Mouse (Mus musculus): Measurements from ENCODE around the gene Klk12.
A peak's percentile ranks its signal among the peaks of the same experiment; 100 is the strongest.

The Klk12 gene

DNA sequence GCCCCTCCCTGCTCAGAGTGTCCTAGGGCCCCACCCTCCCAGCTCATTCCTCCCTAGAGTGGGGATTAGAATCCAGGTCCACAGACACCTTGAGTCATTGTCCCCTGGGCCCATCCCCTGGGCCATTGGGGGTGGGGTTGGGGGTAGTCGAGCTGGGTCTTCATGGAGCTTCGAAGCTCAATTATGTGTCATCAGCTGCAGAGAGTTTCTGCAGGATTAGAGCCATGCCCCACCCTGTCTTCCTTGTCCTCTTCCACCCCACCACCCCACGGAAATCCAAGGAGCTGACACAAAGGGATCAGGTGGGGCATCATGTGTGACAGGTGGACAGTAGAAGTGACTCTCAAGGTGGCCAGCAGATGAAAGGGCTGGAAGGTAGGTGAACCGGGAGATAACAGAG lies at the start of gene Klk12:
Klk12 (plus strand) TSS at position 301 of the 400 bp plus-strand sequence.
- DNase-seq (ENCODE audit: low spot score): no peak

DNA sequence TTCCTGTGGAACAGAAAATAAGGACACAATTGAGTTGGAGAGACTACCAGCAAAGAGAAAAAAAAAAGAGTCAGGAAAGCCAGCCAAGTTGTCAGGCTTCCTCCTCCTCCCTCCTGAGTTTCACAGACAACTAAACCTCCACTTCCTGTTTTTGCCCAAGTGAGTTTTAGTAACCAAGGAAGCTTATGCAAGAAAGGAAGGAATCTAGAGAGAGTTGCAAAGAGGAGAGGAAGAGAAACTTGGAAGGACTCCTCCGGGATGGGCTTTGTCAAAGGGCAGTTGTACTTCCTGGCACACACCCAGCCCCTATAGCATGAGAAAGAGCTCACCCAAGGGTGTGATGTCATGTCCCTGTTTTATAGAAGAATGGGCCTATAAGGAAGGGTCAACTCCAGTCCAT lies 20.9 kb upstream of the Klk12 start:
- DNase-seq (ENCODE audit: low spot score): no peak

DNA sequence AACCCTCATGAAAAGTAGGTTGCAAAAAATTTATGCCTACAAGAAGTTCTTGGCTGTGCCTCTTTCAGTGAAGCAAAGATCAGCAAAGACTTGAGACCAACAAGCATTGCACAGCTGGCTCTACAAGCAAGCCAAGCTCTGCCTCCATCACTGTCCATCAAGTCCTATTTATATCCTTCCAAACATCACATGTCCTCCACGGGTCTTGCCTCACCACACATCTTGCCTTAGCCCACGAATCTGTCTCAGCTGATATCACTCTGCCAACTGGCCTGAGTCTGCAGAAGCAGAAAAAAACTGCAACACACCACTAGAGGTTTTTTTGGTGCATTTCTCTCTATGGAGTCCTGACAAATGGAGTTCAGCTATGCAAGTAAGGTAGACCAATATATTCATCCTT lies 15.9 kb upstream of the Klk12 start:
- no peak for DNase-seq (ENCODE audit: low spot score)

DNA sequence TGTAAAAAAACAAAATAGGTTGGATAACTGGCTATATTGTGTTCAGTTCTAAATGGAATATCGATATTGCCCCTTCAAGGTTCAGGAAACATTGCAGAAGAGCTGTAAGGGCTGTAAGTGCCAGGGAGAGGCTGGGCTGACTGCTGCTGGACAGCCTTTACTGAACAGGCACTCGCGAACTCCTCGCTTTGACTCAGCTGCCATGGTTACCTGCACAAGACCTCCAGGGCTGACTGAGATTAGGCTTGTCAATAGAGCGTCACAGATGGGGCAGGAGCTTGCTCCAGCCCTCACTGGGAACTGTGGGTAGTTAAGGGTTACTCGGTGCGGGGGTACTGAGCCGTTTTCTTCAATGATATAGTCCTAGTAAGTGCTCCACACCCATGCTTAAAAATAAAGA lies 2.2 kb upstream of the Klk12 start:
- no peak for DNase-seq (ENCODE audit: low spot score)

DNA sequence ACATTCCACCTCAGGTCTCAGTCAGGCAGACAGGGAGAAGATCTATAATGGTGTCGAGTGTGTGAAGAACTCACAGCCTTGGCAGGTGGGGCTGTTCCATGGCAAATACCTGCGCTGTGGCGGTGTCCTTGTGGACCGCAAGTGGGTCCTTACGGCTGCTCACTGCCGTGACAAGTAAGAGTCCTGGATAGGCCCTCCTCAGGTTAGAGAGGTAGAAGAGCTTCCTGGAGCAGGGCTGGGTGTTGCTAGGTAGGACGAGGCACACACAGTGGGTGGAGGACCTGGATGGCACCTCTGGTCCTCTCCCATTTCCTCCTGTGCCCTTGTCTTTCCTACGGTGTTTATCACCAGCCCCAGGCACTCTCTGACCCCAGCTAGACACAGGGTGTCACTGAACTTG lies 939 bp downstream of the Klk12 start:
- DNase-seq (ENCODE audit: low spot score): no peak

DNA sequence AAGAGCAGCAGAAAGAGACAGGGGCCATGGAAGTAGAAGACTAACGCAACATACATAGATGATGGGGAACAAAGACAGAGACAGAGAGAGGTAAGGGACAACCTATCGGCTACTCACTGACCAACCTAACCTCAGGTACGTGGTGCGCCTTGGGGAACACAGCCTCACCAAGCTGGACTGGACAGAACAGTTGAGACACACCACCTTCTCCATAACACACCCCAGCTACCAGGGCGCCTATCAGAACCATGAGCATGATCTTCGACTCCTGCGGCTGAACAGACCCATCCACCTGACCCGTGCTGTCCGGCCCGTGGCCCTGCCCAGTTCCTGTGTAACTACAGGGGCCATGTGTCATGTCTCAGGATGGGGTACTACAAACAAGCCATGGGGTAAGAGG lies 2.0 kb downstream of the Klk12 start:
- no peak for DNase-seq (ENCODE audit: low spot score)

DNA sequence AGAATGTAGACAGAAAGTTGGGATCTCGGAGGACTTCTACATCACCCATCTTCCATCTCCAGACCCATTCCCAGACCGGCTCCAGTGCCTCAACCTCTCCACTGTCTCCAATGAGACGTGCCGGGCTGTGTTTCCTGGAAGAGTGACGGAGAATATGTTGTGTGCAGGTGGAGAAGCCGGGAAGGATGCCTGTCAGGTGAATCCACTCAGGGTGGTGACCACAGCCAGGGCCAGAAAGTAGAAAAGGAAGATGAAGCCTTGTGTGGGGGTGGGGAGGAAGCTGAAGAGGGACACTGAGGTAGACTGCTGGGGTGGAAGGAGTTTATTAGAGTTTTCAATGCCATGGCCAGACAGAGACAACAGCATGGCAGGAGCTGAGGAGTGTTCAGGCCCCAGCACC lies 3.2 kb downstream of the Klk12 start:
- DNase-seq (ENCODE audit: low spot score): no peak

DNA sequence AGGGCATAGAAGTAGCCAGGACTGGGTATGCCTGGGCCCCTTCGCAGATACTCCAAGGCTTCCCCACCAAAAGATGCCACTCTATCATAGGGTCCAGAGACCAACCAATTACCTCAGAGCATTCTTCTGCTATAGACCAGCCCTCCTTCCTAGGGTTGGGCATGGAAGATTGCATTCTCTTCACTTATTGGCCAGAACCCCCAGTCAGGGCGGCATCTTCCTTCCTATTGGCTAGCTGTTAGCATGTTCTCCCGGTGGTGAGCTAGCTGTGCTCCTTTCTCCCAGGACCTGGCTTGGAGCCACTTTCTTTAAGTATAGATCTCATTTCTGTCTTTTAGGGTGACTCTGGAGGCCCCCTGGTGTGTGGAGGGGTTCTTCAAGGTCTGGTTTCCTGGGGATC lies 4.2 kb downstream of the Klk12 start:
- no peak for DNase-seq (ENCODE audit: low spot score)

DNA sequence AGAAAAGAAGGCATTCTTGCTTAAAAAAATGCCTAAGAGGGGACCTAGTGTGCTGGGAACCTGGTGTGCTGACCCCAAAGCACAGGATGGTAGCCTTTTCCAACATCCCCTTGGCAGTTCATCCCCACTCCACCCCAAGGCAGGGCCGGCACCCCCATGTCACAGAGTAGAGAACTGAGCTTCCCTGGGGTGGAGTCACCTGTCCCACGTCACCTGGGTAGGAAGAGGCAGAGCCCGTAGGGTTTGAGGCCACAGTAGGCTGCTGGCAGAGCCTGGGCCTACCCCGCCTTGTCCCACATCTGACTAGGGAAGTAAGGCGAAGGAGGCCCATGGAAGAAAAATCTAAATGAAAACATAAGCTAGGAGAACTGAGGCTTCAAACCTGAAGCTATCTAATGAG lies 5.7 kb downstream of the Klk12 start, which contains the start of gene Klk11:
Klk11 (plus strand) TSS at position 241 of the 400 bp plus-strand sequence.
- DNase-seq (ENCODE audit: low spot score): no peak

DNA sequence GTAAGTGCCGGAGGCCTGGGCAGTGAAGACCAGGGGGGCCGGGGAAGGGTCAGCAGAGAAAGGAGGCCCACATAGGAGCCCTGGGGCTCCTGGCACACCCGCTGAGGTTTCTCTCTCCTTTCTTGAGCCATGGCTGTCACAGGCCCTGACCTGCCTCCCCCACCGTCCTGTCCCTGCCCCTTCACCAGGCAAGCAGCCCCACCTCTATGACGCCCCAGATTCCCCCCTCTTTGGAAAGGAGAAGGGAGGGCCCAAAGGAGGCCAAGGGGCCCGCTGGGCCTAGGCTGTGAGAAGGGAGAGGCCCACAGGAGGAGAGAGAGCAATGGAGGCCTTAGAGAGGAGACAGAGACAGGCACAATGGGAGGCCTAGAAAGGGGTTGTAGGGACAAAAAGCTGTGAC lies 6.1 kb downstream of the Klk12 start:
- DNase-seq (ENCODE audit: low spot score): no peak

DNA sequence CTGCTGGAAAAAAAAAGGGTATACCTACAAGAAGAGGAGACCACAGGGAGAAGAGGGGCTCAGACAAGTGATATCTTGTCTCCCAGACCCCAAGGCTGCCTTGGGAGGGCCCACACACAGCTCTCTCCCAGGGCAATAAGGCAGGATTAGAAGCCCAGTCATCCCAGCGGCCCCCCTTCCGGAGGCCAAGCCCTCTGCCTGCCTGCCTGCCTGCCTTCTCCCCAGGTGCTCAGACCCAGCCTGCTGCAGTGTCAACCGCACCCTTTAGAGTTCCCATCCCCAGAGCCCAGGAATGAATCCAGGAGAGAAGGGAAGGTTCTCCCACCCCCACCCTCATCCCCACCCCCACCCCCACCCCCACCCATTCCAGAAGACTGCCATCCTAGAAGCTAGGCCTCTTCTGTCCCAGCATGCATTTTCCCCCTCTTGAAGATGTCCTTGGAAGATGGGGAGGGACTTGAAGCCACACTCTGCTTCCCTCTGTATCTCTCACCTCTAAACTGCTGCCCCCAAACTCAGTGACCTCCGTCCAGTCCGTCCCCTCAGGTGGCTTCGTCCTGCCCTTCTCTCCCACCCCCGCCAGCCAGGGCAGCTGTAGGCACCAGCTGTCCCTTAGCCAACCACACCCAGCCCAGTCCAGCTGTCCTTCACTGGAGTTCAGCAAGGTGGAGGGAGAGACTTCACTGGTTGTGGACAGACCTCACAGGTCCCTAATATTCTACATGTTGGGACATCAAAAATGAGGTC lies 6.8 kb downstream of the Klk12 start:
- no peak for DNase-seq (ENCODE audit: low spot score)

DNA sequence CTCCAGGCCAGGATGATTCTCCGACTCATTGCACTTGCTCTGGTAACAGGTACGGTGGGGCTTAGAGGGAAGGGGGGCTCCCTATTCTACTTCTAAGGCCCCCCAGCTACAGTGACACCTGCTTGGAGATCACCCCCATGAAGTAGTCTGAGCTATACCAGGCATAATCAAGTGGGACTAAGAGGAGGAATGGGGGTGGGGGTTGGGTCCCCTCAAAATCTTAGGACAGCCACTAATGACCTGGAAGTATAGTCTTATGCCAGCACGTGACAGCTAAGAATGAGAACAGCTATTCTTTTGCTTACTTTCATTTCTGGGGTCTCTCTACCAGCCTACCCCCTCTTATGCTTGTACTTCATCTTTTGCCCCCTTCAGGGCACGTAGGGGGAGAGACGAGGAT lies 7.8 kb downstream of the Klk12 start:
- DNase-seq (ENCODE audit: low spot score): no peak

DNA sequence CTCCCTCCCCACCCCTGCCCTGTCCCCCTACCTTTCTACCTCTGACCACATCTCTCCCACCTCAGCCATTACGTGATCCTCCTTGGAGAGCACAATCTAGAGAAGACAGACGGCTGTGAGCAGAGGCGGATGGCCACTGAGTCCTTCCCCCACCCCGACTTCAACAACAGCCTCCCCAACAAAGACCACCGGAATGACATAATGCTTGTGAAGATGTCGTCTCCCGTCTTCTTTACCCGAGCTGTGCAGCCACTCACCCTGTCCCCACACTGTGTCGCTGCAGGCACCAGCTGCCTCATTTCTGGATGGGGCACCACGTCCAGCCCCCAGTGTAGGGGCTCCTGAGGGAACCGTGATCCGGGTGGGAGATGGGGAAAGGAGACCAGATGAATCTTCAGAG lies 8.7 kb downstream of the Klk12 start:
- DNase-seq (ENCODE audit: low spot score): no peak

DNA sequence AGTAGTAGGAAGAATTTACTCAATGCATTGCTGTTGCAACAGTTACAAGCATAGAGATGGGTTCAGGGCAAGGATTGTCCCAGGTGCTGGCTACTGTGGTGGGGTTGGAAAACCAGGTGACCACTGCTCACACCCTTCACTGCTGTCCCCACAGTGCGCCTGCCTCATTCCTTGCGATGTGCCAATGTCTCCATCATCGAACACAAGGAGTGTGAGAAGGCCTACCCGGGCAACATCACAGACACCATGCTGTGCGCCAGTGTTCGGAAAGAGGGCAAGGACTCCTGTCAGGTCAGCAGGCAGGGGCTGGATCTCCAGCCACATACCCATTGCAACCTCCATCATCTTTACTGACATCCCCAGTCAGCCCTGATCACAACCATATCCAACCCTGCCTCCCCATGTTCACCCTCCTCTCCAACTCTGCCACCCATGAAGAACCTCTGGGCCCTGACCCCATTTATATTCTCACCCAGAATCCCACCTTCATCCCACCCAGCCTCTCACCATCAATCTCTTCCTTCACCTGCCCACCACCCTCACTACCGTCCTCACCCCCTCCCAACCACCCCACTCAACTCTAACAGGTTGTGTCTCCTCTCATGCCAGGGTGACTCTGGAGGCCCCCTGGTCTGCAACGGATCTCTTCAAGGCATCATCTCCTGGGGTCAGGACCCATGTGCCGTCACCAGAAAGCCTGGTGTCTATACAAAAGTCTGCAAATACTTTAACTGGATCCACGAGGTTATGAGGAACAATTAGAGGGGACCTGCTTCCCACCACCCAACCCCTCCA lies 9.7 kb downstream of the Klk12 start:
- DNase-seq (ENCODE audit: low spot score): no peak

DNA sequence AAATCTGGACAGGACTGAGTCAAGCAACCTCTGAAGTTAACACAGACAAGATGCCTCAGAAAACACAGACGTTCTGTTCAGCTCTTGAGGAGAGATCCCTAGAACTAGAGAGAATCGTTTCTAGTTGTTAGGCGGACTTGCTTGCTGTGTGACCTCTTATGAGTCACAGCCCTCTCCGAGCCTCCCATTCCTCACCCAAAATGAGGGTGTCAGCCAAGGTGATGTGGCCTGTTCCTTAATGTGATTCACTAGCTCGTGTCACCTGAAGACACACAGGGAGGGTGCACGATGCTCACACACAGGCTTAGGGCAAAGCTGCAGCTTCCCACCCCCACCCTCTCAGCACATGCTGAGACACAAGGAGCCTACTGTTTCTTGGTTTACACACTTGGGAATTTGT lies 11.5 kb downstream of the Klk12 start:
- no peak for DNase-seq (ENCODE audit: low spot score)

DNA sequence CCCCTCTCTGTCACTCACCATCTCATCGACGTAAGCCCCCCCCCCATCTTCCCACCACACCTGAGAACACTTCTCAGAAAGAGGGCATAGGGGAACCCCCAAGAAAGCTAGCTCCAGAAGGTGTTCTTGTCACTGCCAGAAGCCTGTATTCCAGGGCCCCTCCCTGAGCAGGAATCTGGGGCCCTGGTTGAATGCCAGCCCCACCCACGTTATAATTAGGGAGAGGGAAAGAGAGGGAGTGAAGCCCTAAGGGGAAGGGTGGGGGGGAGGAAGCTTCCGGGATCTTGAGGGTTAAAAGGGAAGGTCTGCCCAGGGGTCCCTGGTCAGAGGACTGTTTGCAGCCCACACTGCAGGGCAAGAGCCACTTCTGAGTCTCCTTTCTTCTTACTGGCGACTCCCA lies 12.0 kb downstream of the Klk12 start, which contains the start of gene Klk10:
Klk10 (plus strand) TSS at position 290 of the 400 bp plus-strand sequence.
- no peak for DNase-seq (ENCODE audit: low spot score)

DNA sequence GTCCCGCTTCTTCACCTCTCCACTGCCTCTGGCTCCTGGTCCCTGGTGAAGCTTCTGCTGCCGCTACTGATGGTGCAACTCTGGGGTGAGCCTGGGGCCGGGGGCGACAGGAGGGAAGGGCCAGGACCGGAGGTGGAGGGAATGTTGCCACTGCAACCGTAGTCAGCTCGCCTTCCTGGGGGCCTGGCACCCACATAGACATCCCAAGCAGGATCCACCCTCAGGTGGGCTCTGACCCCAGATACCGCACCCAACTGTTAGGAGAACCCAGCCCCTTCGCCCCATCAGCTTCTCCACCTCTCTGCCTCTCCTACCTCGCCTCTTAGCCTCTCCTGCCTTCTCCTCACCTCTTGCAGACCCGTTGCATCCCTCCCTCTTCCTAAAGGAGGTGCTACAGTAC lies 12.8 kb downstream of the Klk12 start:
- no peak for DNase-seq (ENCODE audit: low spot score)

DNA sequence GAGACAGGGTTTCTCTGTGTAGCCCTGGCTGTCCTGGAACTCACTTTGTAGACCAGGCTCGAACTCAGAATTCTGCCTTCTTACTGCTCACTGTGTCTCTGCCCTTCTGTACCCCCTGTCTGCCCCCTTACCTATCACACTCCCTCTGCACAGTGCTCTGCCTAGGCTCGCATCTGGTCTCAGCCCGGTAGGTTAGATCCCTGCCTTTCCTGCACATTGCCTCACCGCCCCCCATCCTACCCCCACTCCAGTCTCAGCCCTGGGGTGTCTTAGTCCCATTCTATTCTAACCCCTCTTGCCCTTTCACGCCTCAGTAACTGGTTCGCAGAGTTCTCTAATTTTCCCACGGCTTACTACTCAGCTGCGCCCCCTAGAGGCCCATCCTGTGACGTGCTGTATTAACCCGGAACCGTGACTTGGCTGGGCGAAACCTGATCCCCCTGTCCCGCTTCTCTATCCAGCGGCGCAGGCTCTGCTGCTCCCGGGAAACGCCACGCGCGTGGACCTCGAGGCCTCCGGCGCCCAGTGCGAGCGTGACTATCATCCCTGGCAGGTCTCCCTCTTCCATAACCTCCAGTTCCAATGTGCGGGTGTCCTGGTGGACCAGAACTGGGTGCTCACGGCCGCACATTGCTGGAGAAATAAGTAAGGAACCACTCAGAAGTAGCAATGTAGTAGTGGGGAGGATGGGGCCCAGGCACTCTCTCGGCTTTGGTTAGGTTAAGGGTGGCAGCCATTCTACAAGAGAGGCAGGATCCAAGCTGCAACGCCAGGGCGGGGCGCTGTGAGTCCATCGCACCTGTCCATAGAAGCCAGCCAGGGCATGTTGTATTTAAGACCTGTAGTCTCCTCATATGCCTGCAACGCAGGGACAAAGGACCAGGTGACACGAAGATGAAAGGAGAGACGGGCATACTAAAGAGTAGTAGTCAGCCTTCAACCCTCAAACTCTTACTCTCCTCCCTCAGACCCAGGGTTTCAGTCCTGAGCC lies 13.9 kb downstream of the Klk12 start:
- DNase-seq (ENCODE audit: low spot score): peak; percentile 17

DNA sequence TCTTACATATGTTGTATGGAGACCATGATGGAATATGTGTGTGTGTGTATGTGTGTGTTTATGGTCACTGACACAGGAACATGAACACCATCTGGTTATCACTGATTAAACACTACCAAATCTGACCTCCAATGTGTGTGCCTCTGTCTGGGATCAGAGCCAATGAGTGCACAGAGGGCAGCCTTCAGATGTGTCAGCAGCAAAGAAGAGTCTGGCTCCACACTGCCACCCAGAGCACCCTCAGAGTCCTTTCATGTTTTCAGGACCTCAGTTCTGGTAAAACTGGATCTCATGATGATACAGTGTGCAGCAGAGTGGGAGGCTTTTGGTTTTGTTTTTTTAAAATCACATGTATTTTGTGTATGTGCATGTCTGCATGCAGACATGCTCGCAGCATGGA lies 16.6 kb downstream of the Klk12 start:
- DNase-seq (ENCODE audit: low spot score): no peak

DNA sequence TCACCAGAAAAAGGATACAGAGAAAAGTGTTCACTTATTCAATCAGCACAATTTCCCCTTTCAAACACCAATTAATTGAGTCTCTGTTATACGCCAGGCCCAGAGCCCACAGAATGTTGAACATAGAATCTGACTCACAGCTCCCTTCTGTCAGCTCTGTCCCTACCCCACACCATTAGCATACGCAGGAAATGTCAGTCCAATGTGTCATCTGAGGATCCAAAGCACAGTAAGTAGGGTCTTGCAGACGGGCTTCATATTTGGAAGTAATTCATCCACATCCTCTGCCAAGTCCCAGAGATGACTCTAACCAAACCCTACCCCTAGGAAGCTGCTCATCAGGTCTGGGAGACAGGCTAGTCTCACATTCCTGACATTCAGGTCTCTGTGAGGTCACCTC lies 19.4 kb downstream of the Klk12 start:
- DNase-seq (ENCODE audit: low spot score): no peak

DNA sequence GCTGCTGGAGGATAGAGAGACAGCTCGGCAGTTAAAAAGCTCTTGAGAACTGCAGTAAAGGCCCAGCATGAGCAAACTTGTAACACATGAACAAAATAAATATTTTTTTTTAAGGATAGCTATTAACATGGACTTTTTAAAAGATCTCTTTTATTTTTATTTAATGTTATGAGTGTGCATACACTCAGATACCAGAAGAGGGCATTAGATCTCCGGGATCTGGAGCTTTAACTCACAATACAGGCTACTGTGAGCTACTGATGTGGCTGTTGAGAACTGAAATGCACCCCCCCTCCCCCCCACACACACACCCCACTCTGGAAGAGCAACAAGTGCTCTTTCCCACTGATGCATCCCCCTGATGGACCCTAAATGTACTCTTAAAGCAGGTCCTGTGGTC lies 20.6 kb downstream of the Klk12 start:
- no peak for DNase-seq (ENCODE audit: low spot score)

DNA sequence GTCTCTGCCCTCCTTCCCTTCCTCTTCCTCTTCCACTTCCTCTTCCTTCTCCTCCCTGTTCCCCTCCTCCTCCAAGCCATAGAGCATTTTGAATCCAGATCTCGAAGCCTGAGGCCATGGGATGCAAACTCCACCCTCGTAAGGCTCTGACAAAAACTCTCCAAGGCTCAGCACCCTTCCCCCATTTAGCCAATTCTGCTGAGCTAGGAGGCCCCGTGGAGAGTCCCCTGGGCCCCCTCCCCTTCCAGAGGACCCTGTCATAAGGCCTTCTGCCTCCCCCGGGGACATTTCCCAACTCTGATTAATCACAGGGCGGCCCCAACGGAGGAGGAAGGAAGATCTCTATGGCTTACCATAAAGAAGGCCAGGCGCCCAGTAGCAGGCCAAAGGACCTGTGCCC lies 22.9 kb downstream of the Klk12 start, which contains the start of gene Klk9:
Klk9 (plus strand) TSS at position 301 of the 400 bp plus-strand sequence.
- no peak for DNase-seq (ENCODE audit: low spot score)

Measured in spleen, adult 12 weeks (tissue).